Mouse (Mus musculus) forebrain, embryonic 14.5 days (tissue): ENCODE data around the gene Atf7. TPM values are rescaled to one million over a fixed set of nuclear protein-coding genes. Genes with fewer than 3 reads are reported as not detected.

Experiments used
- ATAC-seq: fragments of 200-750 bp; cut with Nextera tagmentation; 2 replicates; pipeline ENCODE4 v1.8.0; 2017; ENCODE audit warnings: mild to moderate bottlenecking, moderate library complexity
- DNase-seq: peaks from one replicate; pipeline ENCODE4 v3.0.0-alpha.2; 2015; ENCODE audit warnings: low spot score
- H3K27ac ChIP-seq: fragments of 300-500 bp; sonication (generic); 2 replicates; pipeline ENCODE4 v1.5.1; 2014; ENCODE audit warnings: low read depth, mild to moderate bottlenecking, control low read depth, low read length, moderate library complexity
- H3K27me3 ChIP-seq: fragments of 300-500 bp; sonication (generic); replicated peaks from 2 replicates; pipeline ENCODE4 v1.6.1; 2014; ENCODE audit warnings: low read length, control low read depth, mixed read lengths; ENCODE audit not compliant: control insufficient read depth, insufficient read depth
- H3K36me3 ChIP-seq: fragments of 300-500 bp; sonication (generic); 2 replicates; pipeline ENCODE4 v1.6.1; 2014; ENCODE audit warnings: low read length, control low read depth; ENCODE audit not compliant: control insufficient read depth, insufficient read depth
- H3K4me1 ChIP-seq: fragments of 300-500 bp; sonication (generic); 2 replicates; pipeline ENCODE4 v1.6.1; 2014; ENCODE audit warnings: antibody characterized with exemption, low read length, control low read depth; ENCODE audit not compliant: control insufficient read depth, insufficient read depth
- H3K4me2 ChIP-seq: fragments of 300-500 bp; sonication (generic); 2 replicates; pipeline ENCODE4 v1.6.1; 2014; ENCODE audit warnings: mild to moderate bottlenecking, control low read depth, low read length
- H3K4me3 ChIP-seq: fragments of 300-500 bp; sonication (generic); 2 replicates; pipeline ENCODE4 v1.5.1; 2014; ENCODE audit warnings: low read depth, low read length, control low read depth
- H3K9ac ChIP-seq: fragments of 300-500 bp; sonication (generic); 2 replicates; pipeline ENCODE4 v1.6.1; 2014; ENCODE audit warnings: mild to moderate bottlenecking, low read length, control low read depth, moderate library complexity
- H3K9me3 ChIP-seq: fragments of 300-500 bp; sonication (generic); replicated peaks from 2 replicates; pipeline ENCODE4 v1.6.1; 2016; ENCODE audit warnings: low read length, control low read depth, mixed read lengths; ENCODE audit not compliant: control insufficient read depth
- WGBS: fragments of 180-500 bp; shearing (Covaris S2); extraction: QIAGEN DNeasy Blood & Tissue Kit; methylation state at CpG from one replicate; pipeline ENCODE4 v1.1.7; 2014; 5-methylcytosine and 5-hydroxymethylcytosine counted together
- polyA plus RNA-seq: library from polyadenylated mRNA; unstranded; fragments of >200 nt; fragmentation: Nextera tagmentation; extraction: Ambion mirVana; gene quantifications from 2 replicates; pipeline ENCODE4 v1.2.1, GENCODE M21; 2014

Atf7 gene
- polyA plus RNA-seq, 1 experiment from 2014 or later = 12.6 TPM

- H3K4me2 ChIP-seq = no peak overlapping the region
- peaks cover 87% of the 10 kb centered on the region for H3K36me3 ChIP-seq
- H3K27ac ChIP-seq = no peak overlapping the region
- DNase-seq (no peak), ATAC-seq (no peak)
- H3K9me3 ChIP-seq = no peaks in the 10 kb centered on the region
- H3K4me3 ChIP-seq = no peak overlapping the region
- WGBS = 91% methylated on average over 9 of the region's 9 CpGs
- H3K9ac ChIP-seq = no peak overlapping the region
- H3K4me1 ChIP-seq = 0 out of 2 replicates have a peak, but pooled peaks cover under 1% of the 10 kb centered on the region
- no peaks in the 10 kb centered on the region for H3K27me3 ChIP-seq
Observed at GRCm38 (mm10) chr15:102503924-102504782, 121.1 kb downstream of the Atf7 start.

GRCm38 (mm10) chr15:102503447-102503846, 121.8 kb downstream of the Atf7 start, which contains the start of gene Gm10337:
Gm10337 (plus strand) TSS chr15:102503722.
- ATAC-seq = no peak
- H3K36me3 ChIP-seq = peaks cover 91% of the 10 kb centered on the region
- 88% methylated on average over 1 of the region's 1 CpGs for whole genome bisulfite sequencing

GRCm38 (mm10) chr15:102502254-102502840, 122.9 kb downstream of the Atf7 start:
- peaks cover 94% of the 10 kb centered on the region for H3K36me3 ChIP-seq

More at GRCm38 (mm10) chr15:102503447-102503846, 121.8 kb downstream of the Atf7 start, which contains the start of gene Gm10337:
- Histone ChIP-seq H3K9me3 (no peaks in the 10 kb centered on the region), H3K4me1 (no peaks in the 10 kb centered on the region), H3K4me3 (no peak within 1 kb of the TSS), H3K27me3 (no peaks in the 10 kb centered on the region), H3K9ac (no peak within 1 kb of the TSS), H3K4me2 (no peak within 1 kb of the TSS), H3K27ac (no peak within 1 kb of the TSS)
- DNase-seq = no peak

GRCm38 (mm10) chr15:102501084-102501814, 124.0 kb downstream of the Atf7 start:
- Histone ChIP-seq H3K27ac (no peak overlapping the region), H3K4me3 (no peak overlapping the region), H3K4me1 (no peaks in the 10 kb centered on the region), H3K9ac (no peak overlapping the region), H3K36me3 (peaks cover 98% of the 10 kb centered on the region), H3K9me3 (no peaks in the 10 kb centered on the region), H3K27me3 (no peaks in the 10 kb centered on the region), H3K4me2 (no peak overlapping the region)
- no peak for ATAC-seq
- DNase-seq = no peak
- WGBS = 91% methylated on average over 19 of the region's 19 CpGs

More at GRCm38 (mm10) chr15:102502254-102502840, 122.9 kb downstream of the Atf7 start:
- H3K4me2 ChIP-seq = no peak overlapping the region
- no peak overlapping the region for H3K27ac ChIP-seq
- no peaks in the 10 kb centered on the region for H3K4me1 ChIP-seq
- DNase-seq (no peak), ATAC-seq (no peak)
- H3K27me3 ChIP-seq = no peaks in the 10 kb centered on the region
- H3K9ac ChIP-seq = no peak overlapping the region
- no peaks in the 10 kb centered on the region for H3K9me3 ChIP-seq
- H3K4me3 ChIP-seq = no peak overlapping the region
- 82% methylated on average over 9 of the region's 9 CpGs for WGBS

GRCm38 (mm10) chr15:102500479-102500878, 124.8 kb downstream of the Atf7 start:
- DNase-seq (no peak), ATAC-seq (no peak)
- Histone ChIP-seq H3K27me3 (no peaks in the 10 kb centered on the region), H3K4me1 (no peaks in the 10 kb centered on the region), H3K27ac (no peak overlapping the region), H3K4me2 (no peak overlapping the region), H3K36me3 (peaks cover 97% of the 10 kb centered on the region), H3K4me3 (no peak overlapping the region), H3K9ac (no peak overlapping the region), H3K9me3 (no peaks in the 10 kb centered on the region)
- WGBS = 87% methylated on average over 5 of the region's 5 CpGs

GRCm38 (mm10) chr15:102499851-102500250, 125.4 kb downstream of the Atf7 start:
- 92% methylated on average over 6 of the region's 6 CpGs for WGBS

GRCm38 (mm10) chr15:102499370-102499769, 125.9 kb downstream of the Atf7 start:
- no peak overlapping the region for H3K9ac ChIP-seq
- no peak overlapping the region for H3K4me2 ChIP-seq
- no peaks in the 10 kb centered on the region for H3K9me3 ChIP-seq
- peaks cover 97% of the 10 kb centered on the region for H3K36me3 ChIP-seq
- H3K4me3 ChIP-seq = no peak overlapping the region
- 59% methylated on average over 3 of the region's 3 CpGs for WGBS
- H3K27me3 ChIP-seq = no peaks in the 10 kb centered on the region
- H3K4me1 ChIP-seq = no peaks in the 10 kb centered on the region
- ATAC-seq (no peak), DNase-seq (no peak)
- no peak overlapping the region for H3K27ac ChIP-seq

More at GRCm38 (mm10) chr15:102499851-102500250, 125.4 kb downstream of the Atf7 start:
- no peaks in the 10 kb centered on the region for H3K4me1 ChIP-seq
- ATAC-seq (no peak), DNase-seq (no peak)
- peaks cover 97% of the 10 kb centered on the region for H3K36me3 ChIP-seq
- no peak overlapping the region for H3K4me2 ChIP-seq
- no peaks in the 10 kb centered on the region for H3K9me3 ChIP-seq
- H3K4me3 ChIP-seq = no peak overlapping the region
- H3K9ac ChIP-seq = no peak overlapping the region
- no peak overlapping the region for H3K27ac ChIP-seq
- H3K27me3 ChIP-seq = no peaks in the 10 kb centered on the region

- Histone ChIP-seq H3K36me3 (peaks cover 97% of the 10 kb centered on the region), H3K27me3 (no peaks in the 10 kb centered on the region), H3K4me2 (no peak overlapping the region), H3K27ac (no peak overlapping the region), H3K4me1 (no peaks in the 10 kb centered on the region), H3K9me3 (no peaks in the 10 kb centered on the region), H3K4me3 (no peak overlapping the region), H3K9ac (no peak overlapping the region)
- DNase-seq (no peak), ATAC-seq (no peak)
- 87% methylated on average over 3 of the region's 3 CpGs for WGBS
Observed at GRCm38 (mm10) chr15:102498322-102498721, 126.9 kb downstream of the Atf7 start.
